Mouse (Mus musculus): Measurements from ENCODE around the gene Gm8947.

Gene Gm8947

DNA sequence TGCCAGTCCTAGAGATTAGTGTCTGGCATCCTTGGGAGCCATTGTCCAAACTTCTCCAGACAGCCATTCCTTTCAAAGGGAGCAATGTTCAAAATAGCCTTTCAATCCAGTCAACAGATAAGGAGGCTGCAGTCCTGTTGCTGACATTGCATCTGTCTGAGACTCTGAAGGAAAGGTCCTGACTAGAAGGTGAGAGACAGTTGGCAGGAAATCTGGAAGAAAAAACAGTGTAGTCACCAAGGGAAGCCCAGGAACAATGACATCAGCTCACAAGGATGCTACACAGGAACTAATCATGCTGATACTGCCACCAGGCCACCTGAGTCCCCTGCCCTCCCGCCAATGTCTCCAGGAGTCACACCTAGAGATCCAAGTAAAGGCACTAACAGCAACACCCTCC is 31.2 kb downstream of the Gm8947 start:
- no peak for DNase-seq (ENCODE audit: low read depth, low spot score)

DNA sequence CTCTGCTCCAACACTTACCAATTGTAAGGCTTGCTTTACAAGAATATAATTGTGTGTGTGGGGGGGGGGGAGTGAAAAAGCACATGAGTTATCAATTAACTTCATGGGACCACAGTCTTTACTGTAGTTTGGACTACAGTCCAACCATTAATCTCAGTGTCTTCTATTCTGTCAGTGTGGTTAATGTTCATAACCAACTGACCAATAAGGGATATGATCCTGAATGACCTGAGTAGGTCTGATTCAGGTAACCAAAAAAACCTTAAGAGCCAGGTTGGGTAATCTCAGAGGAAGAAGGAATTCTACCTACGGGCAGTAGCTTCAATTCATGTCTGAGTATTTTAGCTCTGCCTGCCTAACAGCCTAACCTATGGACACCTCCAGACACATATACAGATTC is 32.4 kb downstream of the Gm8947 start:
- DNase-seq (ENCODE audit: low read depth, low spot score) = no peak

DNA sequence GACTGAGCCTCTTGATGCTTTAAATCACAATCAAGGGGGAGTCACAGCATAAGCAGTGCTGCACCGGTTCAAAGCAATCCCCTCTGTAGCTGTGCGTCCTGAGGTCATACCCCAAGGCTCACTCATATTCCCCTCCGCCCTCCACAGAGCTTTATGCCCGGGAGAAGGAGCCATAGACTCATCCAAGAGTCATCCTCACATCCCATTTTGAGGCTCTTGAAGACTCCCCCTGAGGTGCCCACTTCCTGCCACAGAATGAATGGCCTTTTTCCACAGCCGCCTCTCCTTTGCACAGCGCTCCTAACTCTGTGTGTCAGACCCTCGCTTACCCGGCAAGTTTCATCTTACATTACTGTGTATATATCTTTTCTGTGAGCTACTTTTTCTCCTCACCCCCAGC is 35.3 kb downstream of the Gm8947 start:
- no peak for DNase-seq (ENCODE audit: low read depth, low spot score)

DNA sequence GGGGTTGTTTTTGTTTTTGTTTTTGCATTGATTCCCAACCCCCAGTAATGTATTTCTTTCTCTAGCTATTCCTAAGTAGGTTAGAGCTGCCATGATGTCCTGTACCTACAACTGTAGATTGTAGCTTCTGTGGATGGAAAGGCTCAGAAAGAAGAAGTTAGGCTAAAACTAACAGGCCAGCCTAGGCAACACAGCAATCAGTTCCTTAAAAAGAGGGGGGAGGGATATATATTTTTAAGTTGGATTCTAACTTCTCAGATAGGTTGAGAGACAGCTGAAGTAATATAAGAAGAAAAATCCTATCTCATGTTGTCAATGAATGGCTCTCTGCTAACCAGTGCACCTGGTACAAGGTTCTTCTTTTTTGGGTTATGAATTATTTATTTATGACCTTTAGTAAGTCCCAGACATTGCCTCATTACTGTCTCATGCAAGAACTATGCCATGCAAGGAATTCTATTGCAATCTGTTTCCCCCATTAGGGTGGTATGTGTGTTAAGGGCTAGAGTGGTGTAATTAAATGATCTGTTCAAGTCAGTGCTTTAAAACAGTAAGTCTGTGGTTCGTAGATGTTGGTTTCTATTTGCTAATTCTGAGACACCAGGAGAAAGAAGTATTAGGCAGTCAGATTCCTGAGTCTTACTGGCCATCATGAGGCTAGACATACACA is 36.3 kb downstream of the Gm8947 start:
- DNase-seq (ENCODE audit: low read depth, low spot score) = no peak

DNA sequence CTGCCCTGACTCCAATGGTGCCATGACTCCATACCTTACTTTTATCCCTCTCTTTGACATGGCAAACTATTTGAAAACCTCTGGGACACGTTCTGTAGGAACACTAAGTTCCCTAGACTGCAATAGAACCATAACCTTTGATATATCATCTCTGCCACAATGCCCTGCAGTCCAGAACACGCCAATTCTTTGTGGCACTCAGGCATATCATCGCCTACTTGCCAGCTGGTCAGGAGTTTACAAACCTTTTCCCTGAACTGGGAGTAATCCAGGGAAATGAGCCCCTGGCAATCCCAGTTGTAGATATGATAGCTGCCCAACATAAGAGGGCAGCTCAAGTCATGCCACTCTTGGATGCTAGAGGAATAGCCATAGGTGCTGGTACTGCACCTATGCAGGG is 40.2 kb downstream of the Gm8947 start:
- DNase-seq (ENCODE audit: low read depth, low spot score) = no peak

DNA sequence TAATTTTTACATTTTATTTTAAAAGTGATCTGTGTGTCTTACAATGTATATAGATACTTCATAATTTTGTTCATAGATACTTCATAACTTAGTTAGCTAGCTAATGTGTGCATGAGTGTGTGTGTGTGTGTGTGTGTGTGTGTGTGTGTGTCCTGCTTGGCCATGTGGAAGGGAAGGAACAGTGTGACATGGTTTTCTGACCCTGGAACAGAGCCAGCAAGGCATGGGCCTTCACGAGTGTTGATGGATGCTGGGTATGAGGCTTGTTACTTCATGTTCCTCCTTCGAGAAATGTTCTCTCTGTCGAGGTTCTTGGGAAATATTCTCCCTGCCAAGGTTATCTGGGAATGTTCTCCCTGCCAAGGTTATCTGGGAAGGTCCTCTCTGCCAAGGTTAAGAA is 41.6 kb downstream of the Gm8947 start:
- DNase-seq (ENCODE audit: low read depth, low spot score) = no peak

DNA sequence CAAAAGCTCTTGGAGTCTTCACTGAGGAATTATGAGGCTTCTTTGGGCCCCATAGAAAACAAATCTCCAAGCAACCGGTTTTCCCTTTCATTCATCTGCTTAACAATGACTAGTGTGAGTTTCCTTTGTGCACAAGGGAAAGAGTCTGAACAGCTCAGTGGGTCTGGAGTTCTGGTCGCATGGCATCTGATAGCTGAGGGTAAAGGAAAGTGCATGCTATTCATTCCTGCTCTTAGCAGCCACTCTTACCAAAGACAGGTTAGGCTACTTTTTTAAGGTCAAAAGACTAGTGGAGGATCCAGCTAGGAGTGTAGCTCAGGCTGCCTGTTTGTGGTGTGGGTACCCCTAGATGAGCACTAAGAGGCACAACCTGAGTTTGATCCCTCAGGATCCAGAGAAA is 43.4 kb downstream of the Gm8947 start:
- DNase-seq (ENCODE audit: low read depth, low spot score) = no peak

DNA sequence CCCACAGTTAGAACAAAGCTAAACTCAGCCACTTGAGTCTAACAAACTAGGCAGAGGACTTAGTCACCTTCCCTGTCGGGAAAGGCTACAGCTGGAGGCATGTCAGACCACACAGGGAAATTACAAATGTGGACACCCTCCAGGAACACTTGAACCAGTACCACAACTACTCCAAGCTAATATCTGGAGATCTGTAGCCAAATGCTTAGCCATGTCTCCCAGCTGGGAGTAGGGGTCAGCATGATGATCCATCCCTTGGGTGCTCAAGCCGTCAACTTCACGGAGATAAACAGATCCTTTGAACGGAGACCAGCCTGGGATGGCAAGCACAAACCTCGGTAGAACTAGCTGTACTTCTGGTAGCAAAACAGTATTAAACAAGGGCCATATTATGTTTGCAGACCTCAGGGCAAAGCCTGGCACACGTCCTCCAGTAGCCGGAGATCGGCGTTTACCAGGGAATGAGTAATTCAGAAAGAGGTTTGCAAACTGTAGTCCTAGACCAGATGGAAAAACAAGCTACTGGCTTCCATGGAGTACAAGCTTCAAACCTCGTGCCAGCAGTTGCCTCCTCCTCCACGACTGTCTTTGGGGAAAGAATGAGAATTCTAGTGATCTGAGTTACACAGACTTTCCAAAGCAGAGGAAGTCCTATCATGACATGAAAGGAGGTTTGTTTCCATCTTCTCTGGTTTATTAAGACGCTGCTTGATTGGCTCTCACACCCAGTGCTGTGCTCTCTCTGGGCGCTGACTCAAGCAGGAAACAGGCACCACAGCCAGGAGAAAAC is 44.2 kb downstream of the Gm8947 start:
- no peak for DNase-seq (ENCODE audit: low read depth, low spot score)

DNA sequence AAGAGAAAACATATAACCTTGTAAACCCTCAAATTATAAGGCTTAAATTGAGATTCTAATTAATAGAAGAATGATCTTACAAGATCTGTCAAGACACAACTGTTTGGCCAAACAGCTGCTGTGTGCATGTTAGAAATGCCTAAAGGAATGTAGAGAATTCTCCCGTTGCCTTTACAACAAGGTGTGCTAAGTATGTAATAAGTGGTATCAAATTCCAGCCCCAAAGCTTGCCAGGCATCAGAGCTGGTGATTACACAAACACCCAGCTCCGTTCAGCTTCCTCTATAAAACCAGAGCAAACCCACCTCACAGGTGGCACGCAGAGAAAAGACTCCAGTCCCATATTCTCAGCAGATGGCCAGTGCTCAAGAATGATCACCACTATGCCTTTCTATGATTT is 45.6 kb downstream of the Gm8947 start:
- no peak for DNase-seq (ENCODE audit: low read depth, low spot score)

DNA sequence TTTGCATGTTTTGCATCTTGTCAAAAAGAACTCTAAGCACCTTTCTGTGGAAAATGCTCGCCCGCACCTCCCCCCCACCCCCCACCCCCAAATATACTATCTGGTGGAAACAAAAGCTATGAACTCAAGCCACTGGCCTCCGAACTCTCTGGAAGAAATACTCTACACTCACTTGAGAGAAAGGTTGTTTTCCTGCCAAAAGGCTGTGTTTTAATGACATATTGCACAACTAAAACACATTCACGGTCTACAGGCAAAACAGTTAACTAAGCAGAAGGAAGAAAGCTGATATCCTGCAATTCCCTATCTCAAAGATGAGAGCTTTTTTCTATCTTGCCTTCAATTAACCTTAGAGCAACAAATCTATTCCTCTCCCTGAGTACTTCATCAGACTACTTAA is 51.2 kb downstream of the Gm8947 start:
- no peak for DNase-seq (ENCODE audit: low read depth, low spot score)

All from WW6 (cell line).